Mouse (Mus musculus) spleen, embryonic (tissue): ENCODE results near the gene Zdbf2.
"Not testable (repeated sequence)": the region's sequence is repeated elsewhere in the genome, so short reads cannot be mapped to it uniquely, and the experiment has no call there.

Experiments
- CTCF ChIA-PET: fragments of 350-600 bp; sonication (Branson Sonifier 250); formaldehyde crosslinking; loops from one replicate; lab custom pipeline; 2022; lab: Charles Lee

The Zdbf2 gene

DNA sequence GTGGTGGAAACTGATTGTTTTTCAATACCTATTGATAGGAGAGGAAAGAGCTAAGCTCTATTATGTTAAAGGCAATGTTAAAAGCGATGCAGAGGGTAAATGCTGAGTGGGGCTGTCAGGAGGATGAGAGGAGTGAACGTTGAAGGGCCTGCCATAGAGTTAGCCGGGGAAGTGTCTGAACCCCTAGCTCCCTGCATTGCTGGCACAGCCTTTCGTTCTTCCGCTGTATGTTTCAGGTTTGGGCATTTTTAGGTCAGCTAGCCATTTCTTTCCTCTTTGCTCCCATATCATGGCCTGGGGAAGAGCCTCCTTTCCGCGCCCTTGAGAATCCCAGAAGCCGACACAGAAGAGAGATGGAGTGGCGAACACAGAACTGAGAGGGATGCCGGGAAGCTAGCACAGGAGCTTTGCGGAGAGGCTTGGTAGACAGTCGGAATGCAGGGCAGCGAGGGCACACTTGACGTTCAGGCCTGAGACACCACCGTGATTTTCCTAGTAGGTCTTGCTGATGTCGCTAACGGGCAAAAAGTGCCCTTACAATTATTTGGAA lies 11.9 kb upstream of the Zdbf2 start:
- CTCF ChIA-PET, result no interaction called here

DNA sequence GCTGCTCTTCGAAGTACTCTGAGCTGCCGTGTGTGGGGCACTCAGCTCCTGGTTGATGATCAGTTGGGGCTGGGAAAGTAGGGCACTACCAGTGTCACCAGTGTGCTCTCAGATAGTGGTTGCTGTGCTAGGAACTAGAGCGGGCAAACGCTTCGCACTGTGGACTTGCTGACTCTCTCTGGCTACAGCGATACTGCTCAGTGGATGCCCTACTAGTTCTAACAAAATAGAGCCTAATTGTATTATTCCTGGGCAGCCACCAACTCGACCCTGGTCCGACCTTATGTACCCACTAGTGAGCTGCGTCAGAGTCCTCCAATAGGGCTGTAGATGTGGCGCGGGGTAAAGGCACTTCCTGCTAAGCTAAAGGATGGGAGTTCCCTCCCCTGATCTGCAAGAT lies 9.4 kb upstream of the Zdbf2 start:
- CTCF ChIA-PET, result no interaction called here

GRCm38 (mm10) chr1:63265461-63265860 lies 7.6 kb upstream of the Zdbf2 start:
- CTCF ChIA-PET, result no interaction called here

GRCm38 (mm10) chr1:63266121-63266520 lies 6.9 kb upstream of the Zdbf2 start:
- CTCF ChIA-PET, result no interaction called here

GRCm38 (mm10) chr1:63266716-63267115 lies 6.3 kb upstream of the Zdbf2 start:
- CTCF ChIA-PET, result no interaction called here

DNA sequence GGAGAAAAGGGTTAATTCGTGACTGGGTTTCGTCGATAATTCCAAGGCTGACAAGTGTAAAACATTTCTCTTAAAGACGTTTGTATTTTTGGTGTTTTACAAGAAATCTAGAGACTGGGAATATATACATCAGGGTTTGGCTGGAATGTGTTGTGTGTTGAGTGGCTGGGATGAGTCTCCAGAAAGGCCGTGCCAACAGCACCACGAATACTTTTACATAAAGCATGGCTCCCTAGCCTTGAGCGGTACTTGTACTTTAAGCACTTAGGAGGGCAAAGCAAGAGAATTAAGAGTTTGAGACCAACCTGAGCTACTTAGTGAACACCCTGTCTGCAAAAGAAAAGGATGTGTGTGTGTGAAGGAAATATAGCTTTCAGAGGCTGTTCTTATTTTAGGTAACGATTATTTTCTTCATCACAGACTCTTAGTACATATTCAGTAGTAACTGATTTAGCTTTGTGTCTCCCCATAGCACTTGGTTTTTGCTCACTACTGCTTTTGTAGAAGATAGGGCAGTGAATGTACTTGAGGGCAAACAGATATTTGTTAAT lies 865 bp upstream of the Zdbf2 start:
- CTCF ChIA-PET, result no interaction called here

DNA sequence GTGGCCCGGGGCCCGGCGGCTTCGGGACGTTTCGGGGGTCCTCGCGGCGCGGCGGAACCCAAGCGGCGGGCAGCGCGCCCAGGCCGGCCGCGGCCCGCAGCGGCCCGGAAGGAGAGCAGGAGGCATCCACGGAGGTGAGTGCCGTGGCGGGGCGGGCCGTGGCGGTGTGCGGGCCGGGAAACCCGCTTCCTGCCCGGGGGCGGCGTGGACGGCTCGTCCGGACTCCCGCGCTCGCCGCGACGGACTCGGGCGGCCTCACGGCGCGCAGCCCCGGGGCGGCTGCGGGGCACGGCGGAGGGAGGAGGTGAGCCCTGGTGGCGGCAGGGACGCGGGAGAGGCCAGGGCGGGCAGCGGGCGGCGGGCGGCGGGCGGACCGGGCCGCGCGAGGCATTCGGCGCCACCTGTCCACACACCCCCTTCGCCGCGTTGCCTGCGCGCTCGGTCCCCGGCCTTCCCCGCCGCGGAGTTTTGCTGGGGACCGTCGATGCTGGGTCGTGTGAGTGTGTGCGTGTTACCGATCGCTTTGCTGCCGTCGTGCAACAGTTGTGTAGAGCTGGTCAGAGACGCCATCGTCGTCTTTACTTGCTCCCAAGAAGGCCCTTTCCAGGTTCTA lies 380 bp downstream of the Zdbf2 start:
- CTCF ChIA-PET, result no interaction called here

DNA sequence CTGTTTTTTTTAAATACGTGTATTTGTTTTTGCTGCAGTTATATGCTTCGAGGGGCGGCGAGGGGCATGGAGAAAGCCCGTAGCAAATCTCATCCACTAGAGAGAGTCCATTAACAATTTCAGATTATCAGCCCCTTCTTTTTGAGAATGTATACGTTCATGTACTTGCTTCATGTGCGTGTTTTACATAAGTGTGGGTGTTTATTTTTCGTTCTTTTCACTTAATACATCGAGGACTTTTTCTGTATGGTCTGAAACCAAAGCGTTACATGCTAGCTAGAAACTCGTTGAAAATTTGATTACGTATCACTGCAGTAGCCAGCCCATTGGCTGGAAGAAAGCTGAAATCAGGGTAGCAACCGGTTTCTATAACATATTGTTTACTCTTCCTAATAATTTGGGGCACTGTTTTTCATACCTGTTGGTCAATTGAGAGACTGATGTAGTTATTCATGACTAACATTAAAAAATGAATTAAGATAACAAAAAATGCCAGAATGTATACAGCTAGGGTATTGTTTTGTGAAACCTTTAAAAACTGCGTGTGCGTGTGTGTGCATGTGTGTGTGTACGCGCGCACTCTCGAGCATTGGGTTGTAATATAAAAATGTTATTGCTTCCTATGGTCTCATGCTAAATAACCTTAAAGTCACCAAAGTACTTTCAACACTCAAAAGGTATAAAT lies 1.1 kb downstream of the Zdbf2 start:
- CTCF ChIA-PET, result no interaction called here

GRCm38 (mm10) chr1:63278106-63278505 lies 5.0 kb downstream of the Zdbf2 start:
- CTCF ChIA-PET, result no interaction called here

- CTCF ChIA-PET, result interaction anchor here (0.6 kb wide), 1 partner anchor 126 kb away, joined by 4 read pairs; no protein-coding TSS in a partner anchor
These were observed 20.9 kb downstream of the Zdbf2 start for GRCm38 (mm10) chr1:63293965-63294364.

DNA sequence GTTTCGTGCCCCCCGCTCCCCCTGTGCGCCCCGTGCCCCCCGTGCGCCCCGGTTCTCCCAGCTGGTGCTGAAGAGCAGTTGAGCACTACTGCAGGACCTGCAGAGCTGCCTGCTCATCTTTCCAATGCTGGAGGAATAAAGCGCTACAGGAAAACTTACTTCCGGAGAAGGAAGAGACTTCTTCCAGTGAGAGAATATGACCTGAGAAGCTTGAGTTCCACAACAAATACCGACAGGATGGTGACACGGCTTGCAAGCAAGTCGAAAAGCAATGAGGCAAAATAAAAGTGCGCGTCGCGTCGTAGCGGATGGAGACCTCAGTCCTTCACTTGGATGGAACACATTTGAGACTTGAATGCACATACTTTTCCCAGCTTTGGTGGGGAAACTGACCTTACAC lies 36.6 kb downstream of the Zdbf2 start:
- CTCF ChIA-PET, result no interaction called here

DNA sequence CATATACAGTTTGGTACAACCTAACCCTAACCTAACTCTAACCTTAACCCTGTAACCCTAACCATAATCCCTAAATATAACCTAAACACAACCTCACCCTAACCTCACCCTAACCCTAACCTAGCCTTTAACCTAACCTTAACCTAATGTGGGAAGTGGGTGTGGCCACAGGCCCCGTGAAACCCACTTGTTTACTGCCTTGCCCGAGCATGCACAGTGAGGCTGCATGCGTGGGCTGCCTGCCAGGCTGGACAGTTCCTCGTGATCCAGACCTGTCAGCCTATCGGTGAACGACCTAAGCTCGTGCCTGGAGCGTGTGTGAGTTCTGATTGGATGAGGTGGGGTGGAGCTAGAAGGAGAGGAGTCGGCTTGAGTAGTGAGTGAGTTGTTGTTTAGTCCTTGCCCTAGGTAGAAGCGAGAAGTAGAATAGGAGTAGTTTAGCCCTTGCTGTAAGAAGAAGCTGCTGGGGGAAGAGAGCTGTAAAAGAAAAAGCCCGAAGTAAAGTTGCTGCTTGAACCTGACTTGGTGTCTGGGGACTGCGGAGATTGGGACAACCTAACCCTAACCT lies 50.6 kb downstream of the Zdbf2 start:
- CTCF ChIA-PET, result not testable (repeated sequence)
